Mouse (Mus musculus): ENCODE results near the gene Phka2. TPM values are rescaled to one million over a fixed set of nuclear protein-coding genes. Genes with fewer than 3 reads are reported as not detected.

Gene Phka2
- total RNA-seq (2015) (84.0 and 95.6 TPM in 2 replicates), total RNA-seq (2017) (62.2 and 72.5 TPM in 2 replicates)

GRCm38 (mm10) chrX:160502048-160503041, at the start of gene Phka2:
Gene Phka2, plus strand, starts transcription at chrX:160502166.
- ATAC-seq (replicated peaks; ENCODE audit: poor library complexity), result peak; percentile 92

- no peak for ATAC-seq (replicated peaks; ENCODE audit: poor library complexity)
Observed at GRCm38 (mm10) chrX:160455686-160456085, 46.3 kb upstream of the Phka2 start.

- no peak for ATAC-seq (replicated peaks; ENCODE audit: poor library complexity)
Observed at GRCm38 (mm10) chrX:160471257-160471786, 30.6 kb upstream of the Phka2 start.

- peak; percentile 61; the same call in 1 of the 2 replicates for ATAC-seq (replicated peaks; ENCODE audit: poor library complexity)
Observed at GRCm38 (mm10) chrX:160489784-160490183, 12.2 kb upstream of the Phka2 start.

GRCm38 (mm10) chrX:160494333-160494732, 7.6 kb upstream of the Phka2 start:
- peak; percentile 52; the same call in 1 of the 2 replicates for ATAC-seq (replicated peaks; ENCODE audit: poor library complexity)

GRCm38 (mm10) chrX:160494921-160495320, 7.0 kb upstream of the Phka2 start:
- ATAC-seq (replicated peaks; ENCODE audit: poor library complexity), result no peak

- ATAC-seq (replicated peaks; ENCODE audit: poor library complexity), result peak; percentile 78
Observed at GRCm38 (mm10) chrX:160496473-160496872, 5.5 kb upstream of the Phka2 start.

- no peak for ATAC-seq (replicated peaks; ENCODE audit: poor library complexity)
Observed at GRCm38 (mm10) chrX:160501095-160501494, 871 bp upstream of the Phka2 start.

GRCm38 (mm10) chrX:160501687-160502047, 299 bp upstream of the Phka2 start:
- peak; percentile 22 for ATAC-seq (replicated peaks; ENCODE audit: poor library complexity)

- ATAC-seq (replicated peaks; ENCODE audit: poor library complexity), result no peak
Observed at GRCm38 (mm10) chrX:160509046-160509445, 7.1 kb downstream of the Phka2 start.

GRCm38 (mm10) chrX:160510197-160510596, 8.2 kb downstream of the Phka2 start:
- peak; percentile 69 for ATAC-seq (replicated peaks; ENCODE audit: poor library complexity)

GRCm38 (mm10) chrX:160516027-160516426, 14.1 kb downstream of the Phka2 start:
- ATAC-seq (replicated peaks; ENCODE audit: poor library complexity), result peak; percentile 57

- no peak for ATAC-seq (replicated peaks; ENCODE audit: poor library complexity)
Observed at GRCm38 (mm10) chrX:160542772-160543171, 40.8 kb downstream of the Phka2 start.

GRCm38 (mm10) chrX:160548875-160549274, 46.9 kb downstream of the Phka2 start:
- ATAC-seq (replicated peaks; ENCODE audit: poor library complexity), result no peak

GRCm38 (mm10) chrX:160552066-160552465, 50.1 kb downstream of the Phka2 start:
- 0 out of 2 replicates have a peak, but pooled peaks have one; percentile 44 for ATAC-seq (replicated peaks; ENCODE audit: poor library complexity)

GRCm38 (mm10) chrX:160583589-160583988, 81.6 kb downstream of the Phka2 start:
- ATAC-seq (replicated peaks; ENCODE audit: poor library complexity), result no peak

- ATAC-seq (replicated peaks; ENCODE audit: poor library complexity), result no peak
Observed at GRCm38 (mm10) chrX:160584148-160584838, 82.3 kb downstream of the Phka2 start.

- ATAC-seq (replicated peaks; ENCODE audit: poor library complexity), result no peak
Observed at GRCm38 (mm10) chrX:160585110-160585509, 83.1 kb downstream of the Phka2 start.

- ATAC-seq (replicated peaks; ENCODE audit: poor library complexity), result no peak
Observed at GRCm38 (mm10) chrX:160588523-160588922, 86.6 kb downstream of the Phka2 start.

- ATAC-seq (replicated peaks; ENCODE audit: poor library complexity), result no peak
Observed at GRCm38 (mm10) chrX:160590147-160590546, 88.2 kb downstream of the Phka2 start.

- no peak for ATAC-seq (replicated peaks; ENCODE audit: poor library complexity)
Observed at GRCm38 (mm10) chrX:160592933-160593332, 91.0 kb downstream of the Phka2 start.
